In the genomic region with DNA sequence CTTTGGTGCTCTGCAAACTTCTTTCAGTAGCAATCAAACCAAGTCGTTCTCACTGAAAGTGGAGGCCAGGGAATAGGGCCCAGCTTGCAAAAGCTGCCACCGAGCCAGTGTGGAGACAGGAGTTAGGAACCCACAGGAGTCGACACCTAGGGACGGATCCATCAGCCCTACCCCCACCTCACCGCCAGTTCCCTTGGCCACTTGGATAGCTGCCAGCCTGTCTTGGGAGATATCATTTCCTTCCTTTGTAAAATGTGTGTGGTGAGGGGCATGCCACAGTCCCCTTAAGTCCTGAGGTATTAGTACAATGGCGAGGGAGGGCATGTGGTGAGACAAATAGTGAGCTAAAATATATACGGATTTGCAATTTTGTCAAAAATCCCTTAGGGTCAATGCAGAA, we compare ENCODE assay signal across 17 mouse cellular contexts.
"Had no signal": no experiment of that assay in that cellular context is flagged by ENCODE, and none has a peak within 500 bp of the region (broad histone marks: within the 10 kb centered on the region; RNA-seq: fewer than 3 reads in every experiment).

No protein-coding gene starts in this region.

- H3K27me3 ChIP-seq: liver, embryonic 15.5 days; stomach, embryonic 15.5 days had no signal

- H3K4me3 ChIP-seq: limb, embryonic 10.5 days; limb, embryonic 13.5 days; liver, embryonic 12.5 days; liver, embryonic 15.5 days; lung, embryonic 15.5 days; megakaryocyte, embryonic 14.5 days; midbrain, embryonic 10.5 days; midbrain, embryonic 13.5 days; myocyte; neural tube, embryonic 13.5 days; stomach, embryonic 15.5 days had no signal

- H3K9me3 ChIP-seq: limb, embryonic 10.5 days; limb, embryonic 13.5 days; liver, embryonic 12.5 days; liver, embryonic 15.5 days; lung, embryonic 15.5 days; midbrain, embryonic 10.5 days; midbrain, embryonic 13.5 days; neural tube, embryonic 13.5 days; stomach, embryonic 15.5 days had no signal

- ATAC-seq: liver, embryonic 12.5 days; midbrain, embryonic 13.5 days; midbrain, embryonic 16.5 days had no signal

- H3K27ac ChIP-seq: kidney, postnatal 0 days; limb, embryonic 10.5 days; limb, embryonic 13.5 days; liver, embryonic 12.5 days; liver, embryonic 15.5 days; lung, embryonic 15.5 days; midbrain, embryonic 10.5 days; midbrain, embryonic 13.5 days; neural tube, embryonic 13.5 days; stomach, embryonic 15.5 days had no signal

- DNase-seq: kidney, adult 11 months; liver; retina, postnatal 1 day; right cerebral cortex, postnatal 25 days had no signal

- H3K36me3 ChIP-seq: limb, embryonic 10.5 days; limb, embryonic 13.5 days; liver, embryonic 12.5 days; liver, embryonic 15.5 days; lung, embryonic 15.5 days; midbrain, embryonic 10.5 days; midbrain, embryonic 13.5 days; neural tube, embryonic 13.5 days; stomach, embryonic 15.5 days had no signal
